Mouse (Mus musculus) cerebellum, adult (tissue): ENCODE measurements around the gene Arid5b.
"Not testable (repeated sequence)": the region's sequence is repeated elsewhere in the genome, so short reads cannot be mapped to it uniquely, and the experiment has no call there.

ENCODE experiments used
- ATAC-seq: cut with Nextera tagmentation; 2 replicates; pipeline ENCODE4 v1.9.2; 2017; ENCODE audit warnings: mild to moderate bottlenecking, moderate library complexity, mixed read lengths; ENCODE audit not compliant: insufficient number of reproducible peaks, low FRiP score, low TSS enrichment

Arid5b gene

GRCm38 (mm10) chr10:68123446-68123845 lies 155.1 kb downstream of the Arid5b start:
- no peak for ATAC-seq

- ATAC-seq, result no peak
These were observed 156.6 kb downstream of the Arid5b start for GRCm38 (mm10) chr10:68121960-68122359.

- ATAC-seq, result no peak
These were observed 157.3 kb downstream of the Arid5b start for GRCm38 (mm10) chr10:68121251-68121650.

- no peak for ATAC-seq
These were observed 158.5 kb downstream of the Arid5b start for GRCm38 (mm10) chr10:68120011-68120410.

DNA sequence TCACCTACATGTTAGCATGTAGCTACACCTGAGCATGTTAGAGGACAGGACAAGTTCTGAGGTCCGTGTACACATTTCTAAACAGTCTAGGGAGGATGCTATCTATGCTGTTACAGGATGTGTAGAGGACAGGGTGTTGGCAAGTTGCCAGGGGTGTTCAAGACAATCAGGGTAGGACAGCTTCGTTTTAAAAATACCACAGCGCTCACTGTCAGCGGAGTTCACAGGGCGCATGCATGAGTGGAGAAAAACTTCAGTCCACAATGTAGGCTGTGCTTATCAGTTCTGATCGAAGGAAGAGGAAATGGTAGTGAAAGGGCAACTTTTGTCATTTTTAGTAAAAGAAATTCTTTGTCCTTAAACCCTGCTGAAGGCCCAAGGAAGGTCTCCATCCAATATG lies 159.3 kb downstream of the Arid5b start:
- ATAC-seq, result no peak

- ATAC-seq, result no peak
These were observed 163.6 kb downstream of the Arid5b start for GRCm38 (mm10) chr10:68114955-68115354.

DNA sequence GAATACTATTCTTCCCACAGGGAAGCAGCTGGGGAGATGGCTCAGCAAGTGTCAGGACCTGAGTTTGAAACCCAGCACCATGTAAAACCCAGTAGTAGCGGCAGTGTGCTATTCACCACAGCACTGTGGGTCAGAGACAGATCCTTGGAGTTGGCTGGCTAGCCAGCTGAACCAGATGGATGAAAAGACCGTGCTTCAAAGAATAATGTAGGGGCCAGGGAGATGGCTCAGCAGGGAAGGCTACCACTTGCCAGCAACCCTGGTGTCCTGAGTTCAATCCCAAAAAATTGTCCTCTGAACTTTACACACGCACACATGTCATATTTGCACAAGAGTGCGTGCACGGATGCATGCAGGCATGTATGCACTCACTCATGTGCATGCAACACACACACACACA lies 164.9 kb downstream of the Arid5b start:
- ATAC-seq, result no peak

GRCm38 (mm10) chr10:68112983-68113382 lies 165.6 kb downstream of the Arid5b start:
- no peak for ATAC-seq

- no peak for ATAC-seq
These were observed 167.9 kb downstream of the Arid5b start for GRCm38 (mm10) chr10:68110607-68111006.

DNA sequence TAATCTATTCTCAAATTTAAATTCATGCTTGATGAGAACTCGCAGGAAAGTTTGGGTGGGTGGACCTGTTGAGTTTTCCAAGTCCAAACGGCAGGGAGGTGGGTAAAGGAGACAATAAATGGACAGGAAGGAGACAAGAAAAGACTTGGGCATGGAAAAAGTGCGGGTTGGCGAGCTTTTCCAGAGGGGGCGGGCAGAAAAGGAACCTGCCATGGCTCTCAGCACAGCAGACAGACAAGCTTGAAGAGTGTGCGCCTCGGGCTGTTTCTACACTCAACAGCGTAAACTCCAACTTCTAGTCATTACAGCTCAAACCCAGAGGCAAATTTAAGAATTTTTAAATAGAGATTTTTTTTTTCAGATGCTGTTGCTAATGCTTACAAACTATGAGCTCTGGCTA lies 168.4 kb downstream of the Arid5b start:
- no peak for ATAC-seq

DNA sequence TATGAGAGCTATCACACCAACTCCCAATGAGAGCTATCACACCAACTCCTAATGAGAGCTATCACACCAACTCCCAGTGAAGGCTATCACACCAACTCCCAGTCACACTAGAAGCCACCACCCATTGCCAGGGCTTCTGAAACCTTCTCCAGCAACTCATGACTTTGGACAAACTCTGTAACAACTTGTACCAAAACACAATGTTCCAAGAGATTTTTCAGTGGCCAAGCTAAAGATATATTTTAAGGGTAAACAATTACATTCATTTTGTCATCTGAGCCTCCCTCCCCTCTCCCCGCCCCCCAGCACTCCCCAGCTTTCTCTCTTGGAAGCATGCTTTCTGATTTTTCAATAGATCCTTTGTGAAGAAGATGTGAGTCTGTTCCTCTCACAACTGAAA lies 168.9 kb downstream of the Arid5b start:
- ATAC-seq, result no peak

DNA sequence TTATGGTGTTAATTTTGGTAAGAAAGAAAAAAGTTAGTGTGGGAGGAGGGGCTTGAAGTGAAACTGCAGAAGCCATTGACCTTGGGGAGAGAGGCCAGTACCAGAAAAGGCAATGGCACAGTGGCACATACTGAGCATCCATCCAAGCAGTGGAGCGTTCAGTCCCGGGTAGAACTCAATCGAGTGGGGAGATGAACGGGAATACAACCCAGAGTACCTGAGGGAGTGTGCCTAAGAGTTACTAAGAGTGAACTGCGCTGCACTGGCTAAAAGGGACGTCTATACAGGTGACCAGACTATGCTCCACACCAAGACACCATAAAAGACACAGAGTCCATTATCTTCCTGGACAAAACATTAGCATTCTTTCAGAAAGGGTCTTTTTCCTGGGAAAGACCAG lies 170.8 kb downstream of the Arid5b start:
- no peak for ATAC-seq

GRCm38 (mm10) chr10:68106351-68106950 lies 172.1 kb downstream of the Arid5b start:
- ATAC-seq, result no peak

DNA sequence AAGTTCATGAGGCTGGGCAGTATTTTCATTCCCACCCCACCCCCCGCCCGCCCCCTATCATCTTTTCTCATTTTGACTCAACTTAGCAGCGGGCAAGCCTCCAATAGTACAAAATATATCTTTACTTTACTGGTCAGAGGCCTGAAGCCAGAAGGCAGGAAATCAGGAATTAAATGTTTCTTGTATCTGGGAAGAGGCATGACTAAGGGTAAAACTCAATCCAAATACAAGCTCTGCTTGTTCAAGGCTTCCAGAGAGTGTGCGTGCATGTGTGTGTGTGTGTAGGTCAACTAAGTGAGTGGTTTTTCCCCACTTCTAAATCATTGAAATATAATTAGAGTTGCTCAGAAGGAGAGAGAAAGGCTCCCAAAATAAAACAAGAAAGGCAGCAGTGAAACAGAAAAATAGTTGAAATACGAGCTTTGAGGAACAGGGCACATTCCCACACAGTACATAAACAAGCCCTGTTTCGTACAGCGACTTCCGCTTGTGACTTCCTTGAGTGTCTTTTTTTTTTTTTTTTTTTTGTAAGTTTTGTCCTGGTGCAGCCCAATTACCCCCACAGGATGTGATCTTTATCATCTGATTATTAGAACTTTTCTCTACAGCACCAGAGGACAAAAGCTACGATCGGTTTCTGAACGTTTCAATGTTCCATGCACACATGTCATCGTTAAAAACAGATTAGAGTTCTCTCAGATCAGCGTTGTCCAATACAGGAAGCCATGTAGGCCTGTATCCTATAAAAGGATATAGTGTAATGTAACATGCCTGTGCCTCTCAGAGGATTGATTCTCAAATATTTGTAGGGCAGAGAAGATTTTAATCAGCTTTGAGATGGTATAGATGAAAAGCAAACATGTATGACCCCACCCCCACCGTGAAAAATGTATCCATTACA lies 173.4 kb downstream of the Arid5b start:
- no peak for ATAC-seq

DNA sequence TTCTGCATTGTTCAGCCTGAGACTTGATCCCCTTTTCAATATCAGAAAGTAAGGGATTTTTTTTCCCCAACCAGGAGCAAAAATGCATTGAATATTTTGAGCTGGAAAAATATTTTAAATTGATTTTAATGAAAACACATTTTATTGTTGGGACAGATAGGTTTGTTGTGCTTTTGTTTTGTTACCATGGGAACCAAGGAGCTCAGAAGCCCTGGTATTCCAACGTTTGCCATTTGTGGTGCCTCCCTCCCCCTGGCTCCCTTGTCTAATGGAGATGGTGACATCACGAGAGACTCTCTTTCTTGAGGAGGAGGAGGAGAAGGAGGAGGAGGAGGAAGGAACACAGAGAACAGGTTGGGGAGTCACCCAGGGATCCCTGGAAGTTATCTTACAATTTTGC lies 174.1 kb downstream of the Arid5b start:
- ATAC-seq, result no peak

DNA sequence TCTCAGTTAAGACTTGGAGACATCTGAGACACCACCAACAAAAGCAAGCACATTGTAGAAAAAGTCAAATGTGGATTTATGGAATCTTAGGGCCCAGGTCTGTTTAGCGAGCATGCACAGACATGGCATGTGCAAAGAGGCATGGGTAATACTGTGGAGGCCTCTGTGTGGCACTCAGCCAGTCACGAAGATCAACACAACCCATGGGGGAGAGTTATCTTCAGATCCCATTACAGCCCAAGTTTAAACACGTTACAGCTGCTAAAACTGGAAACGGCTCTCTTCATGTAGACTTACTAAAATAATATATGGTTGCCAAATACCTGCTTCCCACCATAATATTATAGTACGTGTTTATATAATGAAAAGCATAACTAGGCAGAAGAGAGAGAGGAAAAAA lies 174.6 kb downstream of the Arid5b start:
- no peak for ATAC-seq

DNA sequence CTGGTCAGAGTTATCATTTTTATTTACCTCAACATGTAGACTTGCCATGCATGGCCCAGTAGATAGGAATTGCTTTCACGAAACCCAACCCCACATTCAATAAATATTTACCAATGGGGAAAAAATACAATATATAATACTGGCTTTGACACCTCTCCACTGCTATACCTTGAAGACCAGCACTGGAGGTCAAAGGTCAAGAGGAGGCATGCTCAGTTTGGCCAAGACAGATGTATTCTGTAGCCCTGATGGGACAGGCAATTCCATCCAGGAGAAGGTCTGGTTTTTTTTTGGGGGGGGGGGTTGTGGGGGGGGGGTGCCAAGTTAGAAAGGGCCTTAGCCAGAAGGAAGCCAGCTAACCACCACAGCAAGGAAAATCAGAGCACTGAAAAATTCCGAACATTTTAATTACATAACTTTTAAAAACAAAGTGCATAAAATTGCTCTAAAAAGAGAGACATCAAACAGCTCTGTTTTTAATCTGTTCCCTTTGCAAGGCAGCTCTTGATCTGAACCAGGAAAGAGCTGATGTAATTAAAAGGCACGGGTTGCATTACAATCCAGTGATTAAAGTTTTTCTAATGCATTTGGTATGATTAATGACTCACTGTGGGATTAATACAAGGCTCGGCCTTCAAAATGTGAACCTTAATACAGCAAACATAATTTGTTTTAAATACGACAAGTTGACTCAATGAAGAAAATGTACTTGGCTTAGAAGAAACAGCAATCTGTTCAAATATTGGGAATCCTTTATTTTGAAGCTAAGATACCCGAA lies 175.3 kb downstream of the Arid5b start:
- ATAC-seq, result no peak

- no peak for ATAC-seq
These were observed 176.0 kb downstream of the Arid5b start for GRCm38 (mm10) chr10:68102566-68102965.

GRCm38 (mm10) chr10:68101251-68101650 lies 177.3 kb downstream of the Arid5b start:
- no peak for ATAC-seq

- no peak for ATAC-seq
These were observed 178.0 kb downstream of the Arid5b start for GRCm38 (mm10) chr10:68100506-68100905.

GRCm38 (mm10) chr10:68099801-68100200 lies 178.7 kb downstream of the Arid5b start:
- not testable (repeated sequence) for ATAC-seq
